Mouse (Mus musculus) megakaryocyte, embryonic 14.5 days (primary cell): ENCODE results near the gene Lyrm4. TPM values are rescaled to one million over a fixed set of nuclear protein-coding genes. Genes with fewer than 3 reads are reported as not detected.

Experiments used
- H3K27me3 ChIP-seq: replicated peaks from 2 replicates; pipeline ENCODE3; 2012; ENCODE audit warnings: inconsistent platforms
- H3K36me3 ChIP-seq: replicated peaks from 2 replicates; pipeline ENCODE3; 2012; ENCODE audit warnings: low read length, inconsistent platforms, mixed read lengths
- H3K4me1 ChIP-seq: 2 replicates; pipeline ENCODE4 v1.6.1; 2012; ENCODE audit warnings: inconsistent platforms
- H3K4me3 ChIP-seq: replicated peaks from 2 replicates; pipeline ENCODE3; 2012; ENCODE audit warnings: moderate library complexity, mild to moderate bottlenecking, inconsistent platforms
- H3K9me3 ChIP-seq: 2 replicates; pipeline ENCODE4 v1.6.1; 2012; ENCODE audit warnings: inconsistent platforms
- FLI1 ChIP-seq: IDR thresholded peaks from 2 replicates; pipeline ENCODE4 v1.6.1; 2012; ENCODE audit warnings: low read length, inconsistent platforms, mixed read lengths
- GATA1 ChIP-seq: IDR thresholded peaks from 3 replicates; pipeline ENCODE4 v1.6.1; 2012; ENCODE audit warnings: mixed read lengths, low read length, inconsistent platforms, borderline replicate concordance
- polyA plus RNA-seq: library from polyadenylated mRNA; stranded (reverse); fragments of >175 nt; gene quantifications from 2 replicates; pipeline ENCODE4 v1.2.3, GENCODE M21; 2012; ENCODE audit warnings: low replicate concordance; ENCODE audit not compliant: insufficient read depth

The Lyrm4 gene
- polyA plus RNA-seq, 1 experiment, result 3.3 TPM

- no peaks in the 10 kb centered on the region for H3K27me3 ChIP-seq
These were observed 11.7 kb downstream of the Lyrm4 start for GRCm38 (mm10) chr13:36105591-36105990.

GRCm38 (mm10) chr13:36096684-36097383 is 20.5 kb downstream of the Lyrm4 start:
- TF ChIP-seq GATA1, result no peak
- TF ChIP-seq FLI1, result no peak
- peaks cover 8% of the 10 kb centered on the region for H3K36me3 ChIP-seq
- H3K4me3 ChIP-seq, result no peak overlapping the region
- no peaks in the 10 kb centered on the region; the same call in 1 of the 2 replicates for H3K4me1 ChIP-seq
- H3K9me3 ChIP-seq, result no peaks in the 10 kb centered on the region
- no peaks in the 10 kb centered on the region for H3K27me3 ChIP-seq

More at GRCm38 (mm10) chr13:36105591-36105990, 11.7 kb downstream of the Lyrm4 start:
- Histone ChIP-seq H3K4me1 (peaks cover 21% of the 10 kb centered on the region), H3K36me3 (peaks cover 3% of the 10 kb centered on the region), H3K4me3 (no peak overlapping the region), H3K9me3 (no peaks in the 10 kb centered on the region)
- TF ChIP-seq GATA1 (no peak), FLI1 (no peak)

GRCm38 (mm10) chr13:36088168-36088567 is 29.2 kb downstream of the Lyrm4 start:
- no peak overlapping the region for H3K4me3 ChIP-seq
- no peaks in the 10 kb centered on the region for H3K27me3 ChIP-seq
- TF ChIP-seq FLI1 (no peak), GATA1 (no peak)
- H3K9me3 ChIP-seq, result no peaks in the 10 kb centered on the region
- H3K36me3 ChIP-seq, result peaks cover 45% of the 10 kb centered on the region
- H3K4me1 ChIP-seq, result peaks cover 8% of the 10 kb centered on the region

GRCm38 (mm10) chr13:36087427-36087826 is 29.9 kb downstream of the Lyrm4 start:
- H3K4me1 ChIP-seq, result peaks cover 8% of the 10 kb centered on the region
- peaks cover 47% of the 10 kb centered on the region for H3K36me3 ChIP-seq
- H3K9me3 ChIP-seq, result no peaks in the 10 kb centered on the region

GRCm38 (mm10) chr13:36086608-36087391 is 30.5 kb downstream of the Lyrm4 start:
- Histone ChIP-seq H3K36me3 (peaks cover 41% of the 10 kb centered on the region), H3K4me3 (no peak overlapping the region), H3K9me3 (no peaks in the 10 kb centered on the region), H3K4me1 (peaks cover 8% of the 10 kb centered on the region), H3K27me3 (no peaks in the 10 kb centered on the region)
- TF ChIP-seq FLI1, result no peak
- no peak for TF ChIP-seq GATA1

More at GRCm38 (mm10) chr13:36087427-36087826, 29.9 kb downstream of the Lyrm4 start:
- H3K27me3 ChIP-seq, result no peaks in the 10 kb centered on the region
- no peak overlapping the region for H3K4me3 ChIP-seq
- no peak for TF ChIP-seq GATA1
- TF ChIP-seq FLI1, result no peak

GRCm38 (mm10) chr13:36085971-36086370 is 31.4 kb downstream of the Lyrm4 start:
- Histone ChIP-seq H3K4me3 (no peak overlapping the region), H3K9me3 (no peaks in the 10 kb centered on the region), H3K4me1 (peaks cover 8% of the 10 kb centered on the region), H3K27me3 (no peaks in the 10 kb centered on the region), H3K36me3 (peaks cover 37% of the 10 kb centered on the region)
- TF ChIP-seq GATA1 (no peak), FLI1 (no peak)

- no peak for TF ChIP-seq FLI1
- no peak for TF ChIP-seq GATA1
- Histone ChIP-seq H3K36me3 (peaks cover 24% of the 10 kb centered on the region), H3K4me1 (peaks cover 8% of the 10 kb centered on the region)
These were observed 32.6 kb downstream of the Lyrm4 start for GRCm38 (mm10) chr13:36084701-36085100.

GRCm38 (mm10) chr13:36081591-36081990 is 35.7 kb downstream of the Lyrm4 start:
- H3K9me3 ChIP-seq, result no peaks in the 10 kb centered on the region
- H3K4me3 ChIP-seq, result no peak overlapping the region
- peaks cover 11% of the 10 kb centered on the region for H3K36me3 ChIP-seq
- H3K4me1 ChIP-seq, result peaks cover 2% of the 10 kb centered on the region
- TF ChIP-seq FLI1 (no peak), GATA1 (no peak)
- H3K27me3 ChIP-seq, result no peaks in the 10 kb centered on the region

More at GRCm38 (mm10) chr13:36084701-36085100, 32.6 kb downstream of the Lyrm4 start:
- Histone ChIP-seq H3K4me3 (no peak overlapping the region), H3K27me3 (no peaks in the 10 kb centered on the region), H3K9me3 (no peaks in the 10 kb centered on the region)

GRCm38 (mm10) chr13:36074484-36074883 is 42.8 kb downstream of the Lyrm4 start:
- TF ChIP-seq GATA1, result no peak
- no peak for TF ChIP-seq FLI1
- H3K36me3 ChIP-seq, result no peaks in the 10 kb centered on the region

GRCm38 (mm10) chr13:36066676-36067075 is 50.6 kb downstream of the Lyrm4 start:
- Histone ChIP-seq H3K4me1 (no peaks in the 10 kb centered on the region), H3K9me3 (no peaks in the 10 kb centered on the region), H3K36me3 (no peaks in the 10 kb centered on the region), H3K27me3 (no peaks in the 10 kb centered on the region), H3K4me3 (no peak overlapping the region)
- TF ChIP-seq FLI1, result no peak
- TF ChIP-seq GATA1, result no peak

More at GRCm38 (mm10) chr13:36074484-36074883, 42.8 kb downstream of the Lyrm4 start:
- no peaks in the 10 kb centered on the region for H3K9me3 ChIP-seq
- no peak overlapping the region for H3K4me3 ChIP-seq
- no peaks in the 10 kb centered on the region for H3K4me1 ChIP-seq
- H3K27me3 ChIP-seq, result no peaks in the 10 kb centered on the region
